Mouse (Mus musculus) mouse trophoblast stem cell (cell line): Measurements from ENCODE around the gene Slfn3.
"Not testable (repeated sequence)": the region's sequence is repeated elsewhere in the genome, so short reads cannot be mapped to it uniquely, and the experiment has no call there.

ENCODE experiments used
- in situ Hi-C, 2 experiments: fragments of 300-500 bp; cut with MseI, MboI; formaldehyde crosslinking; loops; 2 replicates in 1 of 2; 3 replicates in 1 of 2; pipeline ENCODE4 v1.15.1; 2025

Slfn3 gene

GRCm38 (mm10) chr11:83191134-83191893 is at the start of gene Slfn3:
TSS of gene Slfn3 (plus strand) at chr11:83191330.
- in situ Hi-C loops = loop anchor here (25.0 kb wide), 2 partner anchors 154 to 279 kb away; partner anchors contain the start of genes Nle1 (in 1 of the 2) and Unc45b (in 1 of the 2)

GRCm38 (mm10) chr11:83148939-83149338 is 42.2 kb upstream of the Slfn3 start:
- in situ Hi-C loops = not testable (repeated sequence)

- in situ Hi-C loops = loop anchor here (25.0 kb wide), 2 partner anchors 138 to 263 kb away; partner anchors contain the start of genes Nle1 (in 1 of the 2) and Unc45b (in 1 of the 2)
Measured at GRCm38 (mm10) chr11:83174948-83175539, 16.1 kb upstream of the Slfn3 start, which contains the start of gene Slfn4. TSS of gene Slfn4 (plus strand) at chr11:83175186.

- in situ Hi-C loops = loop anchor here (25.0 kb wide), 2 partner anchors 155 to 280 kb away; partner anchors contain the start of genes Nle1 (in 1 of the 2) and Unc45b (in 1 of the 2)
Measured at GRCm38 (mm10) chr11:83192001-83192400, 871 bp downstream of the Slfn3 start.

- in situ Hi-C loops = no loop called here
Measured at GRCm38 (mm10) chr11:83205002-83205401, 13.9 kb downstream of the Slfn3 start.

GRCm38 (mm10) chr11:83216119-83216518 is 25.0 kb downstream of the Slfn3 start:
- in situ Hi-C loops = no loop called here

GRCm38 (mm10) chr11:83221328-83221877 is 30.3 kb downstream of the Slfn3 start:
- in situ Hi-C loops = no loop called here

GRCm38 (mm10) chr11:83223367-83223766 is 32.2 kb downstream of the Slfn3 start:
- in situ Hi-C loops = no loop called here

GRCm38 (mm10) chr11:83223793-83224192 is 32.7 kb downstream of the Slfn3 start:
- in situ Hi-C loops = not testable (repeated sequence)

- in situ Hi-C loops = no loop called here
Measured at GRCm38 (mm10) chr11:83224217-83224616, 33.1 kb downstream of the Slfn3 start.

- in situ Hi-C loops = no loop called here
Measured at GRCm38 (mm10) chr11:83224750-83225149, 33.6 kb downstream of the Slfn3 start.

GRCm38 (mm10) chr11:83225371-83225960 is 34.3 kb downstream of the Slfn3 start:
- in situ Hi-C loops = no loop called here

GRCm38 (mm10) chr11:83227926-83228723 is 37.0 kb downstream of the Slfn3 start:
- in situ Hi-C loops = no loop called here

GRCm38 (mm10) chr11:83230966-83231365 is 39.8 kb downstream of the Slfn3 start:
- in situ Hi-C loops = no loop called here

GRCm38 (mm10) chr11:83233621-83234020 is 42.5 kb downstream of the Slfn3 start:
- in situ Hi-C loops = not testable (repeated sequence)

- in situ Hi-C loops = not testable (repeated sequence)
Measured at GRCm38 (mm10) chr11:83237390-83237789, 46.3 kb downstream of the Slfn3 start.

- in situ Hi-C loops = no loop called here
Measured at GRCm38 (mm10) chr11:83238389-83238788, 47.3 kb downstream of the Slfn3 start.

GRCm38 (mm10) chr11:83239811-83240210 is 48.7 kb downstream of the Slfn3 start:
- in situ Hi-C loops = no loop called here

GRCm38 (mm10) chr11:83257211-83257610 is 66.1 kb downstream of the Slfn3 start:
- in situ Hi-C loops = not testable (repeated sequence)

- in situ Hi-C loops = no loop called here
Measured at GRCm38 (mm10) chr11:83262673-83263072, 71.5 kb downstream of the Slfn3 start.

GRCm38 (mm10) chr11:83263146-83263545 is 72.0 kb downstream of the Slfn3 start:
- in situ Hi-C loops = no loop called here
